Mouse (Mus musculus): ENCODE measurements around the gene Fpgs.

Gene Fpgs

DNA sequence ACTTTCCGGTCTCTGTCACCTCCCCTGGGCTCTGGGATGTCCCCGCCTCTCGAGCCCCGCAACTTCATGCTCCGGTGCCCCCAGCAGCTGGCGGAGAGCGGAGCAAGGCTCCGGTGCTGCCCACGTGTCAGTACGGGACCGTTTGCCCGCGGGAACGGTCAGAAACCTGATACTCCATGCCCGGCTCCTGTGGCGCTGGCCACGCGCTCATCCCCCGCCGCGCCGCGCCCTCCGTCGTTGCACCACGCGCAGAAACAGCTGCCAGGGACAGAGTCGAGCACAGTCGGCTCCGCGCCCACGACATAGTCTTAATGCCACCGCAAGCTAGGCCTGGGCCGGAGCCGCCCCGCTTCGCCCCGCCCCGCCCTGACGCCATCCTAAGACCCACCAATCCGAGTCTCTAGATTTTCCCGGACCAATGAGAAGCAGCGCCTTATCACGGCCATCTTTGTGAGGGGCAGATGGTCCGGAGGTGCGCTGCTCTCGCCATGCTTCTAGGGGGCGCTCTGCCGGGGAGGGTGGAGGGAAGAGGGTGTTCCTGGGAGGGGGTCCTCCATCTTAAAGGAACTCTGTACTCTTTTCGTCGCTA, 10.0 kb downstream of the Fpgs start:
- DNase-seq, result peak; percentile 90

DNA sequence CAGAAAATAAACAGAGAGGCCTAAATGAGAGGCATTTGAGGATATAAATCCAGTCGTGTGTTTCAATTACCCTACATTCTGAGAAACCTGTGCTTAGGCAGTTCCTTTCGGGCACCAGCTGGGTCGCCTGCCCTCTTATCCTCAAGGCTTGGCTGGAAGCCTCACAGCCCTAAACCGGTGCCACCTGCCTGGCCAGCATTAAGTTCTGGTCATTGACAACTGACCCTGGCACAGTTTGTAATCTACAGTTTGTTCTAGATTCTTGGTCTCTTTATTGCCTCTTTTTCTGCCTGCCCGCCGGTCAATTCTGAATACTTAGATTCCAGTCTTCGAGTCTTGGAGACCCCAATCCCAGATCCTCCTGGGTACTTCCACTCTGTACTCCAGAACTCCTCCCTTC, 10.7 kb downstream of the Fpgs start:
- no peak for DNase-seq

DNA sequence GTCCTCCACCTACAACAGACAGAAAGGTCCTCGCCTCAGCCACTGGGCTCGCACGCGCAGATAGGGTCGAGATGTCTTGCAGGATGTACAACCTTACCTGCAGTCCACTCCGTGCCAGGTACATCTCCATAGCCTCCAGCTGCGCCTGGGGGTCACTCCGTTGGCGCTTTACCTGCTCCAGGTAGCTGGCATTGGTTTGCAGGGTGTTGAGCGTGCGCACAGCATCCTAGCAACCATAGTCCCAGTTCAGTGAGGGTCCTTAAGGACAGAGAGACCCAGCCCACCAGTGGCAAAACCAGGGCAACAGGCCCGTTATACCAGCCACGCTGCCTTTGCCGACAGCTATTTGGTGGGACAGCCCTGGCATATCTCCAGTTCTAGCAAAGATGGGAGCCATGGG, 11.4 kb downstream of the Fpgs start:
- DNase-seq, result no peak

DNA sequence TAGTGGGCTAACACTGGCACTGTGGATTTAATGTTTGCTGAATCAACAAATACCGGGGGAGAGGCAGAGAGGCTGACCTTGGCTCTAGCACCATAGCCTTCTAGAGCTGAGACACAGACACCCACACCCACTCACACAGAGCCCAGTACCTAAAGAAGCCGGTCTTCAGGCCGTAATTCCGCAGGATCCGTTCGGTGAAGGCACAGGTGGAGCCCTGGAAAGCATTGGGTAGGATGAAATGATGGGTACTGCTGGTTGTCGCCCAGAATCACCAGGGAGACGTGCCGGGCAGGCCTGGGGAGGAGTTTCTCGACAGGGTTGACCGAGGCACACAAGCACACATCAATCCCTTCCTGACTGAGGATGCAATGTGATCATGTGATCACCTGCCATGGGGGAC, 12.9 kb downstream of the Fpgs start:
- DNase-seq, result no peak

DNA sequence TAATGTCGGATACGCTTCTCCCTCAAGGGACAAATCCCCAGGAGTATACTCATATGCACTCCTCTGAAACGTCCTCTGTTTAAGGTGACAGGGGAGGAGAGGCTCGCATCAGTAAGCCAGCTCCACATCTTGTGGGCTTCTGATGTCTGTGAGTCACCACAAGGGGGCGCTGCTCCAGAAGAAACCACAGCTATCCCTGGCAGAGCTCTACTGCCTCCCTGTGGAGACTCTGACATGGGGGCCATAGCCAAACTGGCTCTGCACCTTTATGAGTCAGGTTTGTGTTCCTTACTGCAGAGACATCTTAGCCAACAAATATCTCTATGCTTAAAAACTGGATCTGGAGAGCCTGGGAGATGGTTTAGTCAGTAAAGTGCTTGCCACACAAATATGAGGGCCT, 14.5 kb downstream of the Fpgs start:
- DNase-seq, result peak; percentile 76 to 89

DNA sequence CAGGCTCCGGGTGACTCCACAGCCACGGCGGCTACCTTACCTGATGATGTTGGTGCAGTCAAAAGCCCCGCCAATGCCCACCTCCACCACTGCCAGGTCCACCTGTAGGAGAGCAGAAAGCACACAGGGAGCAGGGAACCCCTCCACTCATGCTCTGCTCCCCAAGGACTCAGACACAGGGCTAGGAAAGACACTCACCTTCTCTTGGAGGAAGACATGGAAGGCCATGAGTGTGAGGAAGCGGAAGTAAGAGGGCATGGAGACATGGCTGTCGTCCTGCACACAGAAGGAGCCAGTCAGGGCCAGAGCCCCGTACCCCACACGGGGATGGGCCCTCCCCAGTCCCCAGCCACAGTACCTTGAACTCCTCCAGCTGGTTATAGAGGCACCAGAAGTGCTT, 16.4 kb downstream of the Fpgs start:
- no peak for DNase-seq

DNA sequence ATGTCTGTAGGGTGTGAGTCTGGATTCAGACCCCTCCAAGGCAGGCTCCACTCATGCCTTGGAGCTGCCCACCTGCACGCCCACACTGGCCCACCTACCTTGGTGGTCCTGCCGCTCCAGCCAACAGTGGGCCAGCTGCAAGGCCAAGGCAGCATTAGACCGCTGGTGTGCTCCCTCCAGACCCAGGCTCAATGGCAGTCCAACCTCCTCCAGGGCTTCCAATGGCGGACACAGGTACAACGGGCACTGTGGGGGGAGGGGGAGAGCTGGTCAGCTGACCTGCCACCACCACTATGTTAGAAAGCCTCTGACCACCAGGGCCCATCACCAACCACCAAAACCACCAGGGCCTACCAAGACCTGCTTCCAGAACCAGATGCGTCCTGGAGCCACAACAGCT, 17.3 kb downstream of the Fpgs start:
- DNase-seq, result no peak

DNA sequence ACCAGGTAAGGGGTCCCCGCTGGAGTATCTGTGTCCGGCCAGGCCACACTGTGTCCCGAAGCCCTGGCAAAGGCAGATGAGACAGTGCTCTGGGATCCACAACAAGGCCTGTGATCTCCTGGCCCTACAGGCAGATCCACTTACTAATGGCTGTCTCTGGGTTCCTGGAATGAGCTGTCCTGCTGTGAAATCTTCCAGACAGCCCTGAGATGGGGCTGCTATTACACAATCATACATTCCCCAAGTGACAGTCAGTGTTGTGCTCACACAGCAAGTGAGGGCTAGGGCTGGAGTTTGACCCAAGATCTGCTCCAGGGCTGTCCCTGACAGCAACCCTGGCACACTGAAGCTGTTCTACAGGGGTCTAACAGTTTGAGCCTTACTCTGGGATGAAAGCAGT, 18.1 kb downstream of the Fpgs start:
- DNase-seq, result no peak

DNA sequence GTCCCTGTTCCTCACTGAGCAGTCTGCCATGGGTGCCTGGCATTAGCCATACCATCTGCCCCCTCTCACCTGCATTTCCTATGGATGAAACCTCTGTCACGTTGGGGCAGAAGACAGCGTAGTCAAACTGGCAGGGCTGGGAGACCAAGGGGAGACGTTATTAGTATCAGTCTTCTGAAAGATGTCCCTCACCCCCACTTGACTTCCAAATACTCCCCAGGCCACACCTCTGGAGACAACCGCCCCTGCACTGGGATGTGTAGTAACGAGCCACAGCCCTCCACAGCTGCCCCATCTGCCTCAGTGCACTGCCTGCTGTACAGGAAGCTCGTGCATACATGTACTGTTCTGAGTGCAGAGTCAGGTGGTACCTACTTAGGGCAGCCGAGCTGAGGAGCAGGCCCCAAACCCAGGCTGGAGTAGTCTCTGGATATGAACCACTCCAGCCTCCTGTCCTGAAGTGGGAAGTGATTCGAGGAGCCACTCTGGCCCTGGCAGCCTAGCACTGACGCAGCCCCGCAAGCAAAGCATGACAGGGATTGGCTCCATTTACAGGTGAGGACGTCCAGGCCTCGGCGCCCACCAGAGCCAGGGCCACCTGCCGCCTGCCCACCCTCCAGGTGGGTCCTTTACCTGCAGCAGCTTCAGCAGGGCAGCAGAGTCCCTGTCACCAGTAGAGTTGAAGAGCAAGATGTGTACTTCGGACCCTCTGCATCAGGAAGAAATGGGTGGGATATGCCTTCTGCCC, 19.1 kb downstream of the Fpgs start:
- DNase-seq, result no peak

DNA sequence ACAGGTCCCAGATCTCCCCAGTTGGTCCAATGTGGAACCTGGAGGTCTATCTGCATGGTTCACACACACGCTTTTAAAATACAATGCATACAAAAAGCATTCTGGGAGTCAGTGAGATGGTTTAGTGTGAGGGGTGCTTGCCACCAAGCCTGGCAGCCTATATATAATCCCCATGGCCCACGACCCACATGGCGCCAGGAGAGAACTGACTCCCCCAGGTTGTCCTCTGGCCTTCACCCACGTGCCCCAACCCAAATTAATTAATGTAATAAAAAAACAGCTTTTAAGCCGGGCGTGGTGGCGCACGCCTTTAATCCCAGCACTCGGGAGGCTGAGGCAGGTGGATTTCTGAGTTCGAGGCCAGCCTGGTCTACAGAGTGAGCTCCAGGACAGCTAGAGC, 20.2 kb downstream of the Fpgs start:
- DNase-seq, result no peak

DNA sequence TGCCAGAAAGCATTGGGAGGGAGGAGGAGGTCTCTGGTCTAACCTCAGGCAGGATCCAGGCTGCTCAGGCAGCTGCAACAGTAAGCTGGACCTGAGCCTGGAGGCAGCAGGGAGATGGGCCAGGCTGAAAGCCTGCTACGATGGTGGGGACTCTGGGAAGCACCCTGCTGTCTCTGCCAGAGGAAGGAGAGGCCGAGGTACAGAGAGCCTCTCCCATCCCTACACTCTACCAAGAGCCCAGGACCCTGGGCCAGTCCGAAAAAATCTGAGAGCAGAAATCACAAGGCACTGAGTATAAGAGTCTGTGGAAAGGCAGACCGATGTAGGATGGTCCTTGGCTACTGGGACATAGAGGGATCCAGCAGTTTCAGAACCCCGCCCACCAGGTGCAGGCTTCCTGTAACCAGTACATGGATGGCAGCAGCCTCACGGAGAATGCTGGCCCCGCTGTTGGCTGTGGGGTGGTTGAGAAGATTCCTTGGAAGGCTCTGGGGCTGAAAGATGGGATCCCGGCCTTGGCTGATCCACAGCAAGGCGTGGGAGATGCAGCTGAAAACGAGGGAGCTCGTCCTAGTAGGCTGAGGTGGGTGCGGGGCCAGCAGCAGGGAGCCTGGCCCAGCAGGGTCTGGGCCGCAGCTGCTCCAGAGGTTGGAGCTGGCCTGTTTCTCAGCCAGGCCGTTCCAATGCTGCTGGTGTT, 21.1 kb downstream of the Fpgs start:
- no peak for DNase-seq

DNA sequence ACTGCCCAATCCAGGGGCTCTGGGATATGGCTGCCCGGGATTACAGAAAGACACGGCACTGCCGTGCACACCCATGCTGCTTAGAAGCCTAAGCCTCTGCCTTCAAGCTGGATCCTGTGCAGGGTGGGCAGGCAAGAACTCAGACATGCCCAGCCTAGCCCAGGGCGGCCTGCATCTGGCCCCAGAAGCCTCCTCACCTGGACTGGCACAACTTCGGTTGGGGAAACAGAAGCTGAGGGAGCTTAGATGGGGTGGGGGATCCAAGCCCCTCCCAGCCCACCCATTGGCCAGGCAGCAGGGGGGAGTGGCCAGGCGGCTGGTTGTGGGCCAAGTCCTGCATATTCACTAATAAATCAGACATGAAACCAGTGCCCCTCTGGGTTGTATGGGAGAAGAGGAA, 22.2 kb downstream of the Fpgs start:
- no peak for DNase-seq

DNA sequence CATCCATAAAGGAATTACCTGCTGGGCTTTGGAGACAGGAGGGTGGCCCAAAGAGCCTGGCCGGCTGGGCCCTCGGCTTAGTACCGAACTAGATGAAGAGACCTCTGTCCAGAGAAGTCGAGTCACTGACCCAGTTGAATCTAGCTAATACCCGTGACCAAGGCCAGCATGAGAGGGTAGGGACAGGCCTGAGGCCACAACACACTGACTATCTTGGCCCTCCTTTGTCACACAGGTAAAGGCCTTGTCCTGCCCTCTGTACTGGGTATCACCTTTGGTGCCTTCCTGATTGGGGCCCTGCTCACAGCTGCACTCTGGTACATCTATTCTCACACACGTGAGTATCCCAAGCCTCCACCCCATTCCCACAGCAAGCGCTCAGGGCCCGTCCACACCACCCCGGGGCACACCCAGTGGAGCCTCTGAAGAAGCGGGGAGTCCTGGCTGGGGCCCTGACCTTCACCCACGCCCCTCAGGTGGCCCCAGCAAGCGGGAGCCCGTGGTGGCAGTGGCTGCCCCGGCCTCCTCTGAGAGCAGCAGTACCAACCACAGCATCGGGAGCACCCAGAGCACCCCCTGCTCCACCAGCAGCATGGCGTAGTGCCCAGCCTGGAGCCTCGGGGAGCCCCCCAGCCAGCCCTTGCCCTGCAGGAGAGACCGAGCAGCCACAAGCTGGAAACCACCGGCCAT, 22.8 kb downstream of the Fpgs start:
- DNase-seq, result no peak

DNA sequence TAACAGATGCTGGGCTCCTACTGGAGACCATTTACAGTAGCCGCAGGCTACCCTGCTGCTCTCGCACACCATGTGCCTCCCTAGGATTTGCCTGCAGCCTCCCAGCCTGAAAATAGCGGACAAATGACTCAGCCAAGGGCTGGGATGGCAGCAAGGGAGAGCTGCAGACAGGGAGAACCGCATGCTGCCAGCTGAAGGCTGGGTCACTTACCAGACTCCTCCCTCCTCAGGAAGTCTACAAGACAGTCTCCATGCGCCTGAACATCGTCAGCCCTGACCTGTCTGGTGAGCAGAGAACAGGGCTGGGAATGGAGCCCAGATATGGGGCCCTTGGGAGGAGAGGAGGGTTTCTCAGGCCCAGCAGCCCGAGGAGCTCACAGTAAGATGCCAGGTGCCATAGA, 23.9 kb downstream of the Fpgs start:
- DNase-seq, result no peak

DNA sequence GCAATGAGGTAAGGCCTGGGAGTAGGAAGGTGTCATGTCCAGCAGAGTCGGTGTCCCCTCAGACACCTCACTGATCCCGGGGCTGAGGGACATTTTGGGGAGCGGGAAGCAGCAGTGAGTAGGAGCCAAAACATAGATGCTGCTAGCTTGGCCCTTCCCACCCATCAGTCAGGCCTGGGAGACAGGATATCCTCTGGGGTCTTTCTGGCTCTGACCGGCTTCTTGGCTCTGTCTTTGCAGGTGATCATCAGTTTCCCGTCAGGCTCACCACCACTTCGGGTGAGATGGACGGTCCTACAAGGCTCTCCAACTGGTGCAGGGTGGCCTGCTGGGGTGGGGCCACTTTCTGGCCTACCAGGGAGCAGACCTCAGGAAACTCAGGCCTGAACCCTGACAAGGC, 26.3 kb downstream of the Fpgs start:
- no peak for DNase-seq

DNA sequence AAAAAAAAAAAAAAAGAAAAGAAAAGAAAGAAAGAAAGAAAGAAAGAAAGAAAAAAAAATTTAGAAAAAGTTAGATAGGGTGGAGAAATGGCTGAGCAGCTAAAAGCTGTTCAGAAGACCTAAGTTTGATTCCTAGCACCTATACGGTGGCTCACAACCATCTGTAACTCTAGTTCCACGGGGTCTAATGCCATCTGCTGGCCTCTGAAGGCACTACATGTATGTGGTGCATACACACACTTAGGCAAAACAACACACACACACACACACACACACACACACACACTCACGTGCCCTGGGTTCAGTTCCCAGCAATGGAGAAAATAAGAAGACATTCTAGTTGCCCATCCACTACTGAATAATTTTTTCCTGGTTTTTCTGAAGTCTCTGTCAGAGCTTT, 27.1 kb downstream of the Fpgs start:
- no peak for DNase-seq

DNA sequence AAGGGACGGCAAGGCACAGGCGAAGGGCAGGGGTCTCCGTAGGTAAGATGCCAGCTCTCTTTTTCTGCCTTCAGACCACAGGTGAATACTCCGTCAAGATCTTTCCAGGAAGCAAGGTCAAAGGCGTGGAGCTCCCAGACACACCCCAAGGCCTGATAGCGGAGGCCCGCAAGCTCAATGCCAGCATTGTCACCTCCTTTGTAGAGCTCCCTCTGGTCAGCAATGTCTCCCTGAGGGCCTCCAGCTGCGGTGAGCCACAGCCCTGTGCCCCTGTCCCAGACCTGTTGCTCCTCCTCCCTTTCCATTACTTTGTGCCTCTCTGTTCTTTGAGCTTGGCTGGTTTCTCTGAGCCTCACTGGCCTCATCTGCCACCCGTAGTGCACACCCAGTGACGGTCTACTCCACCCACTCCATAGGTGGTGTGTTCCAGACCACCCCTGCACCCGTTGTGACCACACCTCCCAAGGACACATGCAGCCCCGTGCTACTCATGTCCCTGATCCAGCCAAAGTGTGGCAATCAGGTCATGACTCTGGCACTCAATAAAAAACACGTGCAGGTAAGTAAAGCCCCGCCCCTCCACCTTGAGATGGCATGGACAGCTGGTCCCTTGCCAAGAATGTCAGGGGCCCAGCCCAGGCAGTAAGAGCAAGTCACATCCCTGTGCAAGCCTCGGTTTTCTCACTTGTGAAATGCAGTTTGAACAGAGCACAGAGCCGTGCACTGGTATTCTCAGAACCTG, 30.6 kb downstream of the Fpgs start:
- no peak for DNase-seq

DNA sequence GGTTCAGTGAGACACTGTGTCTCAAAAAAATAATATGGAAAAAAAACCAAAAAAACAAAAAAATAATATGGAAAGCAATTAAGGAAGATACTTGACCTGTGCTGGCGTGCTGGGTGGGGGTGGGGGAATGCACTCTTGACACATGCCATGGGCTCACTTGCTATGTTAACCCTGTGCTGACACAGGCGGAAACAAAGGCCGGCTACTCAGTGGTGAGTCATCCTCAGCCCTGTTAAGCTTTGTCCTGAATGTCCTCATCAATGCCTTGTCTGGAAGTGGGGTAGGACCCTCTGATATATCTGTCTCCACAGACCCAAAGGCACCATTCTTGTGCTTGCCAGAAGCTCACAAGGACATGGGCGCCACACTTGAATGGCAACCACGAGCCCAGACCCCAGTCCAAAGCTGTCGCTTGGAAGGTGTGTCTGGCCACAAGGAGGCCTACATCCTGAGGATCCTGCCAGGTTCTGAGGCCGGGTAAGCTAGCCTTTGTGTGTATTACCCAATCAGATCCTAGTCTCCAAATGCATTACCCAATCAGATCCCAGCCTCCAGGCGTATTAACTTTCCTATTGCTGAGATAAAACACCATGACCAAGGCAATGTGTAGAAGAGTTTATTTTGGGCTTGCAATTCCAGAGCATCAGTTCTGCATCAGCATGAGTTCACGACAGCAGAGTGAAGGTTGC, 31.9 kb downstream of the Fpgs start:
- no peak for DNase-seq

DNA sequence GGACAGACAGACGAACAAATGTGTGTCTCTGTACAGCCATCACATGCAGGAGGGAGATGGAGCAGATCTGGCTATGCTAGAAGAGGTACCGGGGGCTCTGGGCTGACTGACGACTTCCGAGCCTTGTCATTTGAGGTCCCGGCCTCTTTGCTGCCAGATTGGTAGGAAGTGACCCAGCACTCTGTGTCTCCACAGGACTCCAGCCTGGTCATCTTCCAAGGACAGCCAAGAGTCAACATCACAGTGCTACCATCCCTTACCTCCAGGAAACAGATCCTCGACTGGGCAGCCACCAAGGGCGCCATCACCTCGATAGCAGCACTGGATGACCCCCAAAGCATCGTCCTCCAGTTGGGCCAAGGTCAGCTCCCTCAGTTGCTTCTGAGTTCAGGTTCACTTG, 32.8 kb downstream of the Fpgs start:
- DNase-seq, result no peak

DNA sequence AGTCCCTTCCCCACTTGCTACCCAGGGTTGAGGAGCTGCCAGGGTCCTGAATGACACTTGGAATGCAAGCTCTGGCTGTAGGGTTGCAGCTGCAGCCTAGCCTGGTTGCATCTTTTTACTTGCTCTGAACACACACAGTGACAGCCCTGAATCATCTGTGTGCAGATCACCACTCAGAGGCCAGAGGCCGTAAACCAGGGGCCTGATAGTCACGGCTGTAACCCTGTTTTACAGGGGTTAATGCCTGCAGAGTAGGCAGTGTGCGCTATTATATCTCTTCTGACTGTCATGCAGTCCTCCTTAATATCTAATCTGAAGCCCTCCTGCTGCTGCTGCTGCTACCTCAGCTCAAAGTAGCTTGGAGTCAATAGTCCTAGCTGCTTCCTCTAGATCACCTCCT, 34.1 kb downstream of the Fpgs start:
- no peak for DNase-seq

DNA sequence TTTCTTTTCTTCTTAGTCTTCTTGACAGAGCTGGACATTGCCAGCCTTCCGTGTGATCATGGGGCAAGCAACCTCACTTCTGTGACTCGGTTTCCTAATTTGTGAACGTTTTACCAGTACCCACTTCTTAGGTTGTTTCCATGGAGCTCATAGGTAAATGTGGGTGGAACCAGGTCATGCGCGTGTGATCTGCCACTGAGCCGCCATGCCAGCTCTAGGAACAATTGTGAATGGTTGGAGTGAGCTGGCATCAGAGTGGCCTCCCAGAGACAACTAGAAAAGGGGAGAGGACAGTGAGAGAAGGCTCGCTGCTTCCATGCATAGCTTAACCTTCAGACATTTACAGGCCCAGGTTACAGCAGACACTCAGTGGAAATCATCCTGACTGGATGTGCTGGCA, 35.8 kb downstream of the Fpgs start:
- no peak for DNase-seq

DNA sequence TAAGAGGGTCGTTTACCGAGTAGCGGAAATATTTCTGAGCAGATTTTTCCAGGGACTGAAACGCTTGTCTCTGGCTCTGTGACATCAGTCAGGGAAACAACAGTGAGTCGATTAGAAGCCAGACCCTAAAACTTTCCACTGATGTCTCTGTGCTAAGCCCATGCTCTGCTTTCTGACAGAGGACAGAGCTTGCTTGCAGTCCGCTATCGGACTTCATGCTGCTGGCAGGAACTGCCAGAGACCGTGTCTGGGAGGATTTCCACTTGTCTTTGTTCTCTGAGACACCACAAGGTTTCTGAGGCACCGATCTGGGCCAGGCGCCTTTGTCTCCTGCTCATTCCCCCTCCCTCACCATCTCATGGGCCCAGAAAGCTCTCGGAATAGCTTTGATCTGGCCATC, 36.2 kb downstream of the Fpgs start:
- DNase-seq, result no peak

DNA sequence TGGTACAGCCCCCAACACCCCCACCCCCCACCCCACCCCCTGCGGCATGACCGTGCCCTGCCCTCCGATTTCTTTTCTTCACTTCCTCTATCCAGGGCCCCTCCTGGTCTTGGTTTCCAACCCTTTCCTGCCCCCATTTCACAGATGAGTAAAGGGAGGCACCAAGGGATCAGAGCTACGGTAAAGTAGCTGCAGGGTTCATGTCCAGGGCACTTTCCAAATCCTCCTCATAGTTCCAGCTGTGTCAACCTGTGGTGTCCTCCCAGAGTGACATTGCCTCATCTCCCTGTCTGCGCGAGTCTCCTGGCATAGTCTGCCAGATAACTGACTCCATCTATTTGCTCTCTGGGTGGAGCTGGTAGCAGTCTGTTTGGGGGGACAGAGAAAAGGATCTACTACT, 38.1 kb downstream of the Fpgs start:
- DNase-seq, result no peak

All from spleen, adult 18-20 months (tissue).